ENCODE assay signal across 18 mouse cellular contexts in the genomic region with DNA sequence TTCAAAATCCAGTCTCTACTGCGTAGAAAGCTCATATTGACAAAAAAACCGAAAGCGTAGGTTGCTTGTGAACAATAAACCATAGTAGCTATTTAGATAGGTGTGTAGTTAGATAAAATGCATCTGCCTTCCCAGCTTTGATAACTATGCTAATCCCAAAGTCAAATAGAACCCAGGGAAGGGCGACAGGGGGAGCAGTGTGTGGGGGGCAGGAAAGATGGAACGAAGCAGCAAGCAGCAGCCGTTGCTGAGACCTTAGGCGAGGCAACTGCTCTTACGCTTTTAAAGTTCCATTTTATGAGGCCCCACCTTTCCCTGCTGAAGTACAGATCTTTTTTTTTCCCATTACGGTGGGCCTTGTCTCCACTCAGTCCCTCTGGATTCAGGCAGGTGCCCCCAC. TPM values are rescaled to one million over a fixed set of nuclear protein-coding genes. Genes with fewer than 3 reads are reported as not detected.
A peak's percentile ranks its signal among the peaks of the same experiment; 100 is the strongest.
DNase-seq lines count a peak whose midpoint lies in the region; ATAC-seq and TF ChIP-seq lines count a peak whose summit lies in the region.
"Had no signal": no experiment of that assay in that cellular context is flagged by ENCODE, and none has a peak within 500 bp of the region (broad histone marks: within the 10 kb centered on the region; RNA-seq: fewer than 3 reads in every experiment).

No protein-coding gene starts in this region.

- intact Hi-C loops in heart, postnatal 10 days (cut with DNase I): no loop called here

- 48% methylated on average over 9 of the region's 9 CpGs for whole genome bisulfite sequencing in embryonic facial prominence, embryonic 14.5 days
- WGBS in embryonic facial prominence, embryonic 10.5 days: 55% methylated on average over 9 of the region's 9 CpGs
- WGBS in heart, embryonic 15.5 days: 47% methylated on average over 9 of the region's 9 CpGs
- 37% methylated on average over 9 of the region's 9 CpGs for WGBS in lung, embryonic 14.5 days
- WGBS in lung, adult 2 months: 51% methylated on average over 9 of the region's 9 CpGs
- 41% methylated on average over 9 of the region's 9 CpGs for WGBS in stomach, embryonic 15.5 days

- no peak for TF ChIP-seq POLR2A in lung, adult 2 months (IDR thresholded peaks at IDR 0.05; ENCODE audit: borderline replicate concordance, extremely low read depth, low read depth, low read length)

- H3K4me2 ChIP-seq in embryonic facial prominence, embryonic 14.5 days (ENCODE audit: low read depth, low read length): peak overlapping the region; percentile 33; the same call in 1 of the 2 replicates
- peak overlapping the region; percentile 55 for H3K4me2 ChIP-seq in heart, embryonic 15.5 days
- H3K4me2 ChIP-seq in lung, embryonic 14.5 days: peak overlapping the region; percentile 51
- H3K4me2 ChIP-seq in stomach, embryonic 15.5 days: peak overlapping the region; percentile 56

- H3K27ac ChIP-seq in embryonic facial prominence, embryonic 14.5 days (replicated peaks; ENCODE audit: low read depth, low read length): no peak overlapping the region
- H3K27ac ChIP-seq in embryonic facial prominence, embryonic 10.5 days (replicated peaks): no peak overlapping the region
- H3K27ac ChIP-seq in heart, embryonic 15.5 days: no peak overlapping the region
- no peak overlapping the region for H3K27ac ChIP-seq in lung, embryonic 14.5 days (ENCODE audit: low read depth)
- no peak overlapping the region for H3K27ac ChIP-seq in stomach, embryonic 15.5 days
- H3K27ac ChIP-seq: hindbrain, embryonic 15.5 days; lung, embryonic 15.5 days had no signal

- H3K36me3 ChIP-seq in embryonic facial prominence, embryonic 14.5 days (ENCODE audit: control insufficient read depth, insufficient read depth, low read length): no peaks in the 10 kb centered on the region
- no peaks in the 10 kb centered on the region for H3K36me3 ChIP-seq in embryonic facial prominence, embryonic 10.5 days (replicated peaks)
- H3K36me3 ChIP-seq in heart, embryonic 15.5 days: no peaks in the 10 kb centered on the region
- H3K36me3 ChIP-seq in lung, embryonic 14.5 days (ENCODE audit: insufficient read depth): no peaks in the 10 kb centered on the region
- H3K36me3 ChIP-seq in stomach, embryonic 15.5 days: no peaks in the 10 kb centered on the region
- H3K36me3 ChIP-seq: hindbrain, embryonic 15.5 days; lung, embryonic 15.5 days had no signal

- no peak for ATAC-seq in embryonic facial prominence, embryonic 14.5 days (ENCODE audit: low read depth)
- ATAC-seq in heart, embryonic 15.5 days (replicated peaks; ENCODE audit: insufficient number of reproducible peaks, insufficient read depth, low FRiP score, low read depth): no peak
- ATAC-seq in lung, embryonic 14.5 days (ENCODE audit: insufficient read depth): no peak
- ATAC-seq in stomach, embryonic 15.5 days (ENCODE audit: insufficient read depth, low FRiP score, low read depth): no peak
- ATAC-seq: Patski had no signal

- no peak overlapping the region for H3K9ac ChIP-seq in embryonic facial prominence, embryonic 14.5 days (ENCODE audit: low read depth, low read length)
- no peak overlapping the region for H3K9ac ChIP-seq in heart, embryonic 15.5 days
- H3K9ac ChIP-seq in lung, embryonic 14.5 days: no peak overlapping the region
- H3K9ac ChIP-seq in stomach, embryonic 15.5 days: no peak overlapping the region
- H3K9ac ChIP-seq: hindbrain, embryonic 15.5 days; lung, embryonic 15.5 days had no signal

- no peak overlapping the region for H3K4me3 ChIP-seq in embryonic facial prominence, embryonic 14.5 days (ENCODE audit: low read depth, low read length)
- no peak overlapping the region; the same call in 1 of the 2 replicates for H3K4me3 ChIP-seq in embryonic facial prominence, embryonic 10.5 days
- 0 out of 2 replicates have a peak overlapping the region, but pooled peaks have one; percentile 21 for H3K4me3 ChIP-seq in heart, embryonic 15.5 days
- no peak overlapping the region for H3K4me3 ChIP-seq in lung, embryonic 14.5 days (ENCODE audit: low read depth, low read length)
- no peak overlapping the region for H3K4me3 ChIP-seq in lung, adult 2 months (replicated peaks; ENCODE audit: extremely low read depth, low read depth, low read length)
- peak overlapping the region; percentile 30 for H3K4me3 ChIP-seq in stomach, embryonic 15.5 days (replicated peaks)

- H3K27me3 ChIP-seq in embryonic facial prominence, embryonic 14.5 days (replicated peaks; ENCODE audit: control insufficient read depth, insufficient read depth, low read length): peaks cover 39% of the 10 kb centered on the region
- H3K27me3 ChIP-seq in embryonic facial prominence, embryonic 10.5 days (replicated peaks; ENCODE audit: low read depth, poor library complexity, severe bottlenecking): peaks cover 43% of the 10 kb centered on the region
- H3K27me3 ChIP-seq in heart, embryonic 15.5 days: peaks cover 42% of the 10 kb centered on the region
- H3K27me3 ChIP-seq in lung, embryonic 14.5 days (ENCODE audit: insufficient read depth, low read length): peaks cover 26% of the 10 kb centered on the region
- H3K27me3 ChIP-seq in stomach, embryonic 15.5 days (replicated peaks): peaks cover 12% of the 10 kb centered on the region
- H3K27me3 ChIP-seq: CH12.LX had no signal

- H3K9me3 ChIP-seq in embryonic facial prominence, embryonic 14.5 days (ENCODE audit: control insufficient read depth, low read length): no peaks in the 10 kb centered on the region
- H3K9me3 ChIP-seq in embryonic facial prominence, embryonic 10.5 days: no peaks in the 10 kb centered on the region
- H3K9me3 ChIP-seq in heart, embryonic 15.5 days (replicated peaks): no peaks in the 10 kb centered on the region
- H3K9me3 ChIP-seq in lung, embryonic 14.5 days (ENCODE audit: low read depth, low read length): no peaks in the 10 kb centered on the region
- no peaks in the 10 kb centered on the region for H3K9me3 ChIP-seq in stomach, embryonic 15.5 days
- H3K9me3 ChIP-seq: hindbrain, embryonic 15.5 days; lung, embryonic 15.5 days had no signal

- no peaks in the 10 kb centered on the region for H3K4me1 ChIP-seq in embryonic facial prominence, embryonic 14.5 days (ENCODE audit: control insufficient read depth, insufficient read depth, low read length)
- peaks cover 10% of the 10 kb centered on the region for H3K4me1 ChIP-seq in embryonic facial prominence, embryonic 10.5 days
- H3K4me1 ChIP-seq in heart, embryonic 15.5 days (replicated peaks): peaks cover 12% of the 10 kb centered on the region
- no peaks in the 10 kb centered on the region for H3K4me1 ChIP-seq in lung, embryonic 14.5 days (ENCODE audit: insufficient read depth)
- no peaks in the 10 kb centered on the region for H3K4me1 ChIP-seq in lung, adult 2 months (ENCODE audit: control insufficient read depth, insufficient read depth, low read length)
- H3K4me1 ChIP-seq in stomach, embryonic 15.5 days: no peaks in the 10 kb centered on the region
- H3K4me1 ChIP-seq: lung, embryonic 15.5 days had no signal

- no peak for DNase-seq in embryonic facial prominence, embryonic 14.5 days (ENCODE audit: low spot score)
- no peak for DNase-seq in embryonic facial prominence, embryonic 10.5 days (ENCODE audit: low spot score)
- DNase-seq in heart, postnatal 10 days: no peak
- no peak for DNase-seq in lung, embryonic 14.5 days
- no peak for DNase-seq in lung, adult 2 months
- no peak for DNase-seq in lung, postnatal 4 days
- DNase-seq: cerebellum, adult 18-20 months; gastrocnemius, postnatal 36 days; layer of hippocampus, postnatal 36 days; thymus, postnatal 36 days had no signal

- no peak for TF ChIP-seq CTCF in lung, embryonic 14.5 days (IDR thresholded peaks at IDR 0.05; ENCODE audit: low read depth)
- TF ChIP-seq CTCF in lung, adult 2 months (IDR thresholded peaks at IDR 0.05; ENCODE audit: insufficient read depth, low read length): no peak

RNA-seq across cellular contexts. Expression of gene Tmem45b, which starts 1.1 kb away (rescaled TPM):
- polyA plus RNA-seq in embryonic facial prominence, embryonic 14.5 days (2014; fragmentation: Nextera tagmentation; extraction: Ambion mirVana): 0.48 and 1.7 TPM in 2 replicates
- polyA plus RNA-seq in embryonic facial prominence, embryonic 10.5 days (2016; fragmentation: Nextera tagmentation; extraction: Ambion mirVana): not detected in 2 replicates
- not detected in 2 replicates for polyA plus RNA-seq in heart, embryonic 15.5 days (2015; fragmentation: Nextera tagmentation; extraction: Ambion mirVana)
- total RNA-seq in heart, postnatal 10 days (2021): 1 to 10 TPM in 1 of 2 experiments, under 1 TPM in 1; 0.22 to 1.8 TPM
- 0.25 TPM in 1 of 2 replicates, not detected in the other for polyA plus RNA-seq in lung, embryonic 14.5 days (2014; fragmentation: Nextera tagmentation; extraction: Ambion mirVana)
- polyA plus RNA-seq in lung, adult 2 months (2012; rRNA removed): 15.8 and 16.9 TPM in 2 replicates
- polyA plus RNA-seq in stomach, embryonic 15.5 days (2015; fragmentation: Nextera tagmentation; extraction: Ambion mirVana): 24.1 and 28.5 TPM in 2 replicates
- total RNA-seq: CH12.LX; layer of hippocampus, postnatal 36 days; megakaryocyte, adult 5-6 weeks had no signal
- polyA plus RNA-seq: hindbrain, embryonic 15.5 days; limb, embryonic 14.5 days; Patski had no signal

Comparison
In these comparisons a context has a peak if more than half of its experiments do, and no peak if none do; other contexts are left out.
1. H3K4me3 ChIP-seq: peak in heart, embryonic 15.5 days (single experiment) and stomach, embryonic 15.5 days (single experiment); none in embryonic facial prominence, embryonic 14.5 days (single experiment), embryonic facial prominence, embryonic 10.5 days (single experiment), lung, embryonic 14.5 days (single experiment) and lung, adult 2 months (single experiment).
2. Peak in every context shown above with its lines, with median percentiles within 50 percentile points of each other: H3K4me2 ChIP-seq.